Mouse (Mus musculus) right cerebral cortex, postnatal 25 days (tissue): ENCODE data around the gene Erc2.

Source experiments
- DNase-seq: peaks from one replicate; pipeline ENCODE4 v3.0.0; 2022

The Erc2 gene

GRCm38 (mm10) chr14:28386815-28387607 lies 764.8 kb downstream of the Erc2 start:
- DNase-seq = peak; percentile 18

DNA sequence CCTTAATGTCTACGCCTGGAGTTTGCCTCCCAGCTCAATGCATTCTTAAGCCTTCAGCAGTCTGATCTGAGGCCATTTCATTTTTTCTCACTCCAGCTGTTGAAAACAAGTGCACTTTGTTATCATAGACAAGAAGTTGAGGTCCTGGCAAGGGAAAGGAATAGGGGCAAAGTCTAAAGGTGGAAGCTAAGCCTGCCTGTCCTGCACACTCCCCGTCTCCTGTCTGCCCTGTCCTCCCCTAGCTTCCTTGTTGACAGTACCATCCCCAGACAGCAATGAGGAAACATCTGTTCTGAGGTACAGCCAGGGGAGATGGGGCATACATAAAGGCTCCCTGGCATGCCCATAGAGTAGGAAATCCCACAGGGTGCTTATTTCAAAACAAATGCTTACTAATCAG lies 776.7 kb downstream of the Erc2 start:
- DNase-seq = no peak

GRCm38 (mm10) chr14:28399897-28400296 lies 777.7 kb downstream of the Erc2 start:
- DNase-seq = no peak

DNA sequence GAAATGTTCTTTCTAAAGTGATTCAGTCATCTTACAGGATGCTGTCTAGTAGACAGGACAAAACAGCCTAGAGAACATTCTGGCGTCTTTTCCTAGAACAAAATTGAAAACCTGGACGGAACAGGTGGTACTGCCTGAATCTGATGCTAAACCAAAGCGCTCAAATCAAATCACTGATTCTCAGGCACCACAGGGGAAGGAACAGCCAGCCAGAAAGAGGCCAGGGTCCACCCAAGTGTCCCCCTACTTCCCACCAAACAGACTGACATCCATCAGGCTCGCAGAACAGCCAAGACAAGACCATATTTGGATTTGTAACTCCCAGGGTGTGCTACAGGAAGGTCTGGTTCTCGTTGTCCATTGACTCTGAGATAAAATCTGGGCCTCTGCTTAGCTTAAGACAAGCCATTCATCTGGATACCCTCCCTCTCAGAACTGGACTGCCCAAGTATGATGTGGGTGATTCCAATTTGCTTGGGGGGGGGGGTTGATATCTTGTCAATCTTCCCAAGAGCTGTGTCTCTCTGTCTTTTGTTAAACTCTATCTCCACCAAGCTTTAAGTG lies 783.1 kb downstream of the Erc2 start:
- DNase-seq = no peak

- DNase-seq = no peak
Measured at GRCm38 (mm10) chr14:28409390-28409789, 787.2 kb downstream of the Erc2 start.

- DNase-seq = no peak
Measured at GRCm38 (mm10) chr14:28409796-28410347, 787.6 kb downstream of the Erc2 start.

- peak; percentile 33 for DNase-seq
Measured at GRCm38 (mm10) chr14:28410789-28411225, 788.6 kb downstream of the Erc2 start.

DNA sequence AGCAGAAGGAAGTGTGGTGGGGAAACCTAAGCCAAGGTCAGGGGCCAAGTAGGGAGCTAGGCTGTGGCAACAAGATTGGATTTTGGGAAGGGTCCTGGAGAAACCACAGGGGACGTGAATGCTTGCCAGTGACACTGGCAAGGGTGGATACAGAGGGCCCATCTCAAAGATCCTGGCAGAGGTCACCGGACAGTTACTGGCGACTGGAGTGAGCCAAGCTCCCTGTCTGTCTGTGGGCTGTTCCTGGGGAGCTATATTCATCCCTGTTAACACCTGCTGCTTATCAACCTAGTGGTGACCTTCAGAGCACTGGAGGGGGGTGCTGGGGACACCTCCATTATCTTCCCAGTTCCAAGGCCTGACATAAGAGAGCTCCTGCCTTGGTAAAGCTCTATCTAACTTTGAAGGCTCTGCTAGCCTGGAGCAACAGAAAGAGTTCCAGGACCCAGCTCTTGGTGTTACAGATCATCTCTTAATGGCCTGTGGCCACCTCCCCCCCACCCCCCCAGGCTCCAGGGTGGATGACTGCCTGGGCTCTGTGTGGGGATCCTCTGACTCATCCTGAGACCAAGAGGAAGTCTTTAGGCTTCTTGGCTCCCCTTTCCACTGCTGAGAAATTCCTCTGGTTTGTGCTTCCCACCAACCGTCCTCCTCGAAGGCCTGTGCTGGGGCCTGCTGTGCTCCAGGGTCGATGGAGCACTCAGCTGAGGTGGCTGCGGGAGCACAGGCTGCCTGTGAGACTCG lies 790.2 kb downstream of the Erc2 start:
- no peak for DNase-seq

- DNase-seq = no peak
Measured at GRCm38 (mm10) chr14:28413516-28413915, 791.3 kb downstream of the Erc2 start.

- DNase-seq = no peak
Measured at GRCm38 (mm10) chr14:28417019-28417418, 794.8 kb downstream of the Erc2 start.

DNA sequence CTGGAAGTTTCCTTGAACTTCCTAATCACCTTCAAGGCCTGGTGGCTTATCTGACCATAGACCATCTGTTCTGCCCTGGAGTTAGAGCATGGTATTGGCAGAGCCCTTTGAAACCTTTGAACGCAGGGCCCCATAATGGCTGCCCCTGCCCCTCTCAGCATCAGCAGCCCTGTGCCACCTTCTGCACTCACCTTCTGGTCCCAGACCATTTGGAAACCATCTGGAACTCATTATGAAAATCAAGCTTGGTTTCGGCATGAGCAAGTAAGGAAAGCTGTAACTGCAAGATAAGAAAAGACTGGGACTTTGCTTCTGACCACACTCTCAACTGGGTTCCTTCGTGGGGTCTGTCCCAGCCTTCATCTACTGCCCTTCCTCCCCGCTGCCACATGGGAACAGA lies 796.3 kb downstream of the Erc2 start:
- no peak for DNase-seq

DNA sequence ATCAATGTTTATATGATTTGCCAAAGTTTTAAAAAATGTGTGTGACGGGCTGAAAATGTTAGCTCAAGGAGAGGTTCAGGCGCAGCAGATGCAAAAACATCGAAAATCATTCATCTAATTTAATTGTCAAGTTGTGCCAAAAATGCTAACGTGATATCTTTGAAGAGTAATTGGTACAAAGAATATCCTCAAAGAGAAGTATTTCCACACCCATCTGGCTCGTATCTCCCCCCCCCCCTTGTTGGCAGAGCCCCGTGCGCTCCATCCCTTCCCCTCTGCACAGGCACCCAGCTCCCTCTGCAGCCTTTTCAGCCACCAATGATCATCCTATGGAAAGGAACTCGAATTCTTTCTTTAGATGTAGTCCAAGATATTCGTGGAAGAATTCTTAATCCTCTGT lies 797.0 kb downstream of the Erc2 start:
- no peak for DNase-seq

GRCm38 (mm10) chr14:28420596-28420995 lies 798.4 kb downstream of the Erc2 start:
- no peak for DNase-seq

DNA sequence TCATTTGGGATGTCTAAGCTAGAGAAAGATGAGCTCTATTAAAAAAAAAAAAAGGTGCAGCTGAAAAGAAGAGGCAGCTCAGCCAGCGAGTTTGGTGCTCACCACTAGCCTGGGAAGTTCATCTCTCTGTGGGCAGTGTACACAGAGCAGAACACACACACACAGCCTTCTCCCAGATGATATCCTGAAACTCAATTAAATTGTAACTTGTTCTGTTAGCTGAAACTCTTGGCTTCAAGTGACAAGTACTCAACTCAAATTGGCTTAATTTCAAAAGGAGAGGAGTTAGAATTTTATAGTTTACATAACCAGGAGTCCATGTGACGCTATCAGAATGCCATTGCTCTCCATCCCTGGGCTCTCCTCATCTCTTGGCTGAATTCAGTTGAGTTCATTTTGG lies 804.4 kb downstream of the Erc2 start:
- no peak for DNase-seq

- no peak for DNase-seq
Measured at GRCm38 (mm10) chr14:28431703-28432309, 809.6 kb downstream of the Erc2 start.

GRCm38 (mm10) chr14:28434996-28435395 lies 812.8 kb downstream of the Erc2 start:
- DNase-seq = no peak

GRCm38 (mm10) chr14:28439171-28439570 lies 816.9 kb downstream of the Erc2 start:
- DNase-seq = no peak

DNA sequence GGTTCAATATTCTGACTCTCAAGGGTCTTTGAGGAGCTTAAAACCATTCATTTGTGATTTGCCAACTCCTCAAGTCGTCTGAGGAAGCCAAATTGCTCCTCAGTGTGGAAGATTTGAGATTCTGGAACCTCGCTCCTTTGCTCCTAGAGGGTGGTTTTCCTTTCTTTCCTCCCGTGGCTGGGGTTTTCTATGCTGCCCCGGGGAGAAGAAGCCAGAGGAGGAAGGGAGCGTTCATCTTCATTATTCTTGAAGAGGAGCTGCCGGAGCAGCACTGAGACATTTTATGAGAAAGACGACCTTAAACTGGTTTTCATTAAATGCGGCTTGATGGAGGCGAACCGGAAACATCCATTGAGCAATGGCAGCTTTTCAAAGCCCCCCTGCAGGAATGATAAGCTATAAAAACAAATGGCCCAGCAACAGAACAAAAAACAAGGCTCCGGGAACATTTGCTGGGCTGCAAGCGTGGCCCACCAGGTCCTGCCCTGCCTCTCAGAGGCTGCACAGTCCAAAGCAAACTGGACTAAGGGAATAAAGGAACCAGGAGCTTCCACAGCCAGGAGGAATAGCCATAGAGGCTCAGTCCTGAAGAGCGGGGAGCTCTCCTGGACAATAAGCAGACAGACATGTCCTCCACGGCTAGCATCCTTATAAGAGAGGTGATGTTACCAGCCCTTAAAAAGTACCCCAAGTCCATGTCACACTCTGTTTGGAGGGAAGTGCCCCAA lies 819.2 kb downstream of the Erc2 start:
- no peak for DNase-seq

DNA sequence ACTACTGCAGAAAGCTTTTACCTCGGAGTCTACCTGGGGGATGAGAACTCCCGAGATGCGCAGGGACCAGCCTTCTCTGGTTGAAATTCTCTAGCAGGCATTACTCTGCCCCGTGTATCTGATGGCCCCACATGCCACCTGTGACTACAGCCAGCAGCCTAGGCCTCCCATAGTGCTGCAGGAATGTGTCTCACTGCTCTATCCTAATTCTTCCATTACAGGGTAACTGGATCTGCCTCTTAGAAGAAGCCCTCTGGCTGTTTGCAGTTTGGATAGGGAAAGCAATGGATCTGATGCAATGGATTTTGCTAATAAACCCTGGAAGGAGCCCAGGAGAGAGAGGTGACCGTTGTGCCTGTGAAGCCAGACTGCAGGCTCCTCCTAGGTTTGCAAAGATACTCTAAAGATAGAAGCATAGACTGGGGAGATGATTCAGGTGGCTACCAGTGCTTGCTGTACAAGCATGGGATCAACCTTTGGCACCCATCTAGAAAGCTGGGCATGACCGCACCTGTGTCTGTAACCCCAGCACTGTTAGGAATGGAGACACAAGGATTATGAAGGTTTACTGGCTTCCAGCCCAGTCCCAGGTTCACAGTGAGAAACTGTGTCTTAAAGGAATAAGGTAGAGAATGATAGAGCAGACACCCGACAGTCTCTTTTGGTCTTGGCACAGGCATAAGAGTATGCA lies 821.2 kb downstream of the Erc2 start:
- no peak for DNase-seq

DNA sequence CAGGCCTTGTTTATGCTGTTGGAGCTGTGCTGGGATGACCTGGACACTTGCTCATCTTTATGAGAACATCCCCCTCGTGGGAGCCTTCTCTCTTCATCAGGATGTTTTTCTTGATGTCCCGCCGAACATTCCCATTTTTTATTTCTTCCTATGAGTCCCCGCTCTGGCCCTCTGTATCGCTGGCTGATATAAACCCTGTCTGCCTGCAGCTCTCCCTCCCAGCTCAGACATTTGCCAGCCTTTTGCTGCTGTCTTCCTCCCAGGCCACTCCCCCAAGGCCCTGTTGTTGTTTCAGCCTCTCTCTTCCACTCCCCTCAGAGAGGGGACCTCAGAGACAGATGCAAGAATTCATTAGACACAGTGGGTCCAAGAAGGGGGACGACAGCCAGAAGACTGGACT lies 823.5 kb downstream of the Erc2 start:
- DNase-seq = no peak

DNA sequence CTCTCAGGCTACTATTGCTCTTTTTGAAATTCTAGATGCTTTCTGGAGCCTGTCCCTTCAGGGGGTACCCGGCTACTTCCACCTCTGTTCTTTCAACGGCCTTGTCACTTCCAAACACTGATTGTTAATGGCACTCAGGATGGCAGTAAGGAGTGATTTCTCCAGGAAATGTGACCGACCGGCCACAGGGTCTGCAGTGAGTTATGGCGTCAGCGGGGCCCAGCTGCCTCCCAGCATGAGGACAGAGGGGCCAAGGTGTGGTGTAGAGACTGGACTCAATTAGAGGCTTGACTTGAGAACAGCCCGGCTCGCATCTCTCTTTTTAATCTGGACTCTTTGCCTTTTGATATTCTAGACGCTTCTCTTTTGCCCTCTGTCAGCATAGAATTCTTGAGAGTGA lies 829.5 kb downstream of the Erc2 start:
- no peak for DNase-seq
